Mouse (Mus musculus) heart, adult 11 months (tissue): ENCODE results near the gene Stfa2.
"Not testable (repeated sequence)": the region's sequence is repeated elsewhere in the genome, so short reads cannot be mapped to it uniquely, and the experiment has no call there.

ENCODE experiments used
- DNase-seq: peaks from one replicate; pipeline ENCODE4 v3.0.0; 2022

The Stfa2 gene

GRCm38 (mm10) chr16:36408357-36408756 is at the start of gene Stfa2:
Stfa2 (minus strand) TSS chr16:36408457.
- no peak for DNase-seq

GRCm38 (mm10) chr16:36455342-36455802 is 47.1 kb upstream of the Stfa2 start, which contains the start of gene Stfa3:
Stfa3 (minus strand) TSS chr16:36455392.
- DNase-seq, result no peak

GRCm38 (mm10) chr16:36420979-36421378 is 12.7 kb upstream of the Stfa2 start:
- DNase-seq, result not testable (repeated sequence)

- DNase-seq, result no peak
These were observed 19.2 kb downstream of the Stfa2 start for GRCm38 (mm10) chr16:36389060-36389459.

GRCm38 (mm10) chr16:36367648-36368047 is 40.6 kb downstream of the Stfa2 start, which contains the start of gene BC100530:
BC100530 (minus strand) TSS chr16:36367748.
- DNase-seq, result not testable (repeated sequence)
